Mouse (Mus musculus) hindbrain, embryonic 16.5 days (tissue): ENCODE results near the gene Ppm1n. TPM values are rescaled to one million over a fixed set of nuclear protein-coding genes. Genes with fewer than 3 reads are reported as not detected.

Experiments used
- ATAC-seq: fragments of 200-750 bp; cut with Nextera tagmentation; 2 replicates; pipeline ENCODE4 v1.8.0; 2017; ENCODE audit warnings: moderate TSS enrichment, moderate library complexity
- H3K27ac ChIP-seq: fragments of 300-500 bp; sonication (generic); 2 replicates; pipeline ENCODE4 v1.5.1; 2014; ENCODE audit warnings: low read depth, mild to moderate bottlenecking, control low read depth, low read length, moderate library complexity
- H3K27me3 ChIP-seq: fragments of 300-500 bp; sonication (generic); replicated peaks from 2 replicates; pipeline ENCODE4 v1.6.1; 2014; ENCODE audit warnings: low read length; ENCODE audit not compliant: control insufficient read depth, insufficient read depth
- H3K36me3 ChIP-seq: fragments of 300-500 bp; sonication (generic); 2 replicates; pipeline ENCODE4 v1.6.1; 2014; ENCODE audit warnings: mild to moderate bottlenecking, low read length, moderate library complexity, mixed read lengths; ENCODE audit not compliant: control insufficient read depth, insufficient read depth
- H3K4me1 ChIP-seq: fragments of 300-500 bp; sonication (generic); 2 replicates; pipeline ENCODE4 v1.6.1; 2014; ENCODE audit warnings: low read depth, low read length; ENCODE audit not compliant: control insufficient read depth, insufficient read depth
- H3K4me2 ChIP-seq: fragments of 300-500 bp; sonication (generic); 2 replicates; pipeline ENCODE4 v1.6.1; 2014; ENCODE audit warnings: mild to moderate bottlenecking, low read length, control low read depth, moderate library complexity
- H3K4me3 ChIP-seq: fragments of 300-500 bp; sonication (generic); 2 replicates; pipeline ENCODE4 v1.5.1; 2014; ENCODE audit warnings: mild to moderate bottlenecking, low read length, control low read depth, moderate library complexity
- H3K9ac ChIP-seq: fragments of 300-500 bp; sonication (generic); 2 replicates; pipeline ENCODE4 v1.6.1; 2014; ENCODE audit warnings: low read depth, mild to moderate bottlenecking, control low read depth, low read length, moderate library complexity
- H3K9me3 ChIP-seq: fragments of 300-500 bp; sonication (generic); 2 replicates; pipeline ENCODE4 v1.6.1; 2014; ENCODE audit warnings: mild to moderate bottlenecking, low read length, moderate library complexity; ENCODE audit not compliant: control insufficient read depth
- WGBS: fragments of 180-500 bp; shearing (Covaris S2); extraction: QIAGEN DNeasy Blood & Tissue Kit; methylation state at CpG from one replicate; pipeline ENCODE4 v1.1.7; 2014; 5-methylcytosine and 5-hydroxymethylcytosine counted together
- polyA plus RNA-seq: library from polyadenylated mRNA; unstranded; fragments of >200 nt; fragmentation: Nextera tagmentation; extraction: Ambion mirVana; gene quantifications from 2 replicates; pipeline ENCODE4 v1.2.1, GENCODE M21; 2015

Gene Ppm1n
- polyA plus RNA-seq, 1 experiment from 2014 or later, result 1.5 TPM

- H3K9ac ChIP-seq, result no peak overlapping the region; the same call in 1 of the 2 replicates
- WGBS, result under 1% methylated on average over 16 of the region's 16 CpGs
- peaks cover 34% of the 10 kb centered on the region for H3K4me1 ChIP-seq
- H3K9me3 ChIP-seq, result no peaks in the 10 kb centered on the region
- H3K36me3 ChIP-seq, result no peaks in the 10 kb centered on the region
- H3K4me3 ChIP-seq, result peak overlapping the region; percentile 16; the same call in 1 of the 2 replicates
- ATAC-seq, result no peak
- H3K4me2 ChIP-seq, result peak overlapping the region; percentile 63
- H3K27ac ChIP-seq, result no peak overlapping the region
- H3K27me3 ChIP-seq, result peaks cover 41% of the 10 kb centered on the region
Measured at GRCm38 (mm10) chr7:19303770-19304169, 23.9 kb upstream of the Ppm1n start.

DNA sequence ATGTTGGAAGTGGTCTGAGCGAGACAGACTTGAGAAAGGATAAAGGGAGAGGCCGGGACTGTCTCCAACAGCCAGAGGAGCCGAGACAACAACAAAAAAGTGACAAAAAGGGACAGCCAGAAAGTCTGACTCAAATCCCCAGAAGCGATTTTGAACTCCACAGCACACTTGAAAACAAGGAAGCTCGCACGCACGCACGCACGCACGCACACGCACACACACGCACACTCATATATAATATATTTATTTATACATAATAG is 23.1 kb upstream of the Ppm1n start:
- no peaks in the 10 kb centered on the region for H3K36me3 ChIP-seq
- no peak overlapping the region for H3K4me2 ChIP-seq
- 81% methylated on average over 12 of the region's 12 CpGs for WGBS
- no peak overlapping the region for H3K4me3 ChIP-seq
- peaks cover 30% of the 10 kb centered on the region for H3K4me1 ChIP-seq
- H3K9ac ChIP-seq, result no peak overlapping the region
- no peak for ATAC-seq
- peaks cover 41% of the 10 kb centered on the region for H3K27me3 ChIP-seq
- H3K9me3 ChIP-seq, result no peaks in the 10 kb centered on the region
- no peak overlapping the region for H3K27ac ChIP-seq

DNA sequence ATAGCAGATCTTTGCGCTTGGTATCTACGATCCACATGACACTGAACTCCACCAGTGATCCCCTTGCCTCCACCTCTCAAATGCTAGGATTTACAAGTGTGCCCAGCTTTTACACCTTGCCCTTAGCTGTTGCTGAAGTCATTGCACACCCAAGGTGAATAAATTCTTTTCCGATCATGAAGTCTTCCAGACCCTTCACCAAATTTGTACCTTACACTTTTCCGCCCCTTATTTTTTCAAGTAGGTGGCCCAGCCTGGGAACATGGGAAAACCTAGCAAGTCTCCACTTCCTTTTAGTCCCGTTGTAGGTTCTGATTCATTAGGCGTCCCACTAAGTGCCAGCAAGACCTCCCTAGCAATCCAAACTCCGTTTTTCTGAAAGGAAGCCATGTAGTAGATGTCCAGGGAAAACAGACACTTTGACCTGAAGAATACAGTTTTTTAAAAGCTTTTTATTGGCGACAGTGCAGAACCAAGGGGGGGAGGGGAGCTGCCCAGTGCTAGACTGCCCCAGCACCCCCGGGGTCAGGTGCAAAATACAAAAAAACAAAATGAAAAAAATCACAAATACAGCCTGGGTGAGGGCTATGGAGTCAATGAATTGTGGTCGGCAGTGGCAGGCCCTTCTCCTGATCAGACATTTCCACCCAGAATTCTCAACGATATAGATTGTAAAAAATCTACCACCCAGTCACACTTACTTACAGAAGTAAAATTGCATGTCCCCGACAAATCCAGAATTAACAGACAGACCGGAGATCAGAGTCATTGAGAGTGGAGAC is 22.6 kb upstream of the Ppm1n start:
- H3K9ac ChIP-seq, result peak overlapping the region; percentile 48
- H3K9me3 ChIP-seq, result no peaks in the 10 kb centered on the region
- peaks cover 25% of the 10 kb centered on the region for H3K4me1 ChIP-seq
- peak overlapping the region; percentile 66 for H3K4me2 ChIP-seq
- 55% methylated on average over 13 of the region's 13 CpGs for WGBS
- ATAC-seq, result no peak
- peaks cover 41% of the 10 kb centered on the region for H3K27me3 ChIP-seq
- no peak overlapping the region for H3K27ac ChIP-seq
- H3K4me3 ChIP-seq, result peak overlapping the region; percentile 45
- H3K36me3 ChIP-seq, result no peaks in the 10 kb centered on the region

DNA sequence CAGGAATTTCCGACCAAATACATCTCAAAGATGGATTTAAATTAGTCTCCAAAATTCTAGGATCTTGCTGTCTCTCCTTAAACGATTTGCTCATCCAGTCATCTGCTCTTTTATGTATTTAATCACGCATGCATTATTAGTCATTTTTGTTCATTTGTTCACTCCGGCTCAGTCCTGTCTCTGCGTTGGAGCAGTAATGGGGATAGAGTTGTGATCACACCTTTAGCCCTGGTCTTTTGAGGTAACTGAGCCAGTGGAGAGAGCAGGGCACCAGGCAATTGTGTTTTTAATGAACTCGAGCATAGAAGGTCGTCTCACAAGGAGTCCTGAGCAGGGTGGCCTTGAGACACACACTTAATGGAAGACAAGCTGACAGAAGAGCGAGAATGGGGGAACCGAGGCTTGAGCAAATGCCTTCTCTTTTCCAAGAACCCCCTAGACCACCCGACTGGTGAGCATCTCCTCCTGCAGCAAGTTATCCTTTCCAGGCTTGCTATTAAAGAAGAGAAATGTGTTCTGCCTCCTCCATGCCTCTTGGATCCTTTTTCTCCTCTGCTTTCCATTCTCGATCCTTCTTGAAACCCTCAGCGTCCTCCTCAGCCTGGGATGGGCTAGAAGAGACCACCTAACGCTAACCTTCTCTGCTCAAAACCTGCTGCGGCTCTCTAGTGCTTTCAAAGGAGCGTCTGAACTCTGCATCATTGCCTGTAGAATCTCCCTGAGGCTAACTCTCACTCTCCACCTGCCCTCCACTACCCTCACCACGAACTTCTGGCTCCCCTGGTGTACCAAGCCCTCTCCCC is 21.8 kb upstream of the Ppm1n start:
- no peaks in the 10 kb centered on the region for H3K36me3 ChIP-seq
- WGBS, result 11% methylated on average over 16 of the region's 16 CpGs
- ATAC-seq, result no peak
- H3K27me3 ChIP-seq, result peaks cover 33% of the 10 kb centered on the region
- peak overlapping the region; percentile 48 for H3K9ac ChIP-seq
- peak overlapping the region; percentile 66 for H3K4me2 ChIP-seq
- no peak overlapping the region for H3K27ac ChIP-seq
- no peaks in the 10 kb centered on the region for H3K9me3 ChIP-seq
- H3K4me3 ChIP-seq, result peak overlapping the region; percentile 45
- H3K4me1 ChIP-seq, result peaks cover 24% of the 10 kb centered on the region

- H3K36me3 ChIP-seq, result no peaks in the 10 kb centered on the region
- under 1% methylated on average over 29 of the region's 29 CpGs for WGBS
- peaks cover 24% of the 10 kb centered on the region for H3K4me1 ChIP-seq
- no peak overlapping the region for H3K27ac ChIP-seq
- H3K4me3 ChIP-seq, result peak overlapping the region; percentile 45
- no peaks in the 10 kb centered on the region for H3K9me3 ChIP-seq
- H3K9ac ChIP-seq, result peak overlapping the region; percentile 16; the same call in 1 of the 2 replicates
- H3K27me3 ChIP-seq, result peaks cover 24% of the 10 kb centered on the region
- peak; percentile 83 for ATAC-seq
- H3K4me2 ChIP-seq, result peak overlapping the region; percentile 66
Measured at GRCm38 (mm10) chr7:19300501-19301421, 20.9 kb upstream of the Ppm1n start.

GRCm38 (mm10) chr7:19299194-19299593 is 19.3 kb upstream of the Ppm1n start:
- Histone ChIP-seq H3K4me1 (peaks cover 14% of the 10 kb centered on the region), H3K36me3 (0 out of 2 replicates have a peak, but pooled peaks cover 5% of the 10 kb centered on the region), H3K9me3 (no peaks in the 10 kb centered on the region), H3K27me3 (peaks cover 13% of the 10 kb centered on the region), H3K4me2 (no peak overlapping the region), H3K4me3 (no peak overlapping the region), H3K9ac (no peak overlapping the region), H3K27ac (no peak overlapping the region)
- 24% methylated on average over 3 of the region's 3 CpGs for WGBS
- ATAC-seq, result no peak

- H3K36me3 ChIP-seq, result peaks cover 11% of the 10 kb centered on the region
- H3K4me1 ChIP-seq, result peaks cover 7% of the 10 kb centered on the region
- no peak overlapping the region for H3K4me2 ChIP-seq
- no peak overlapping the region for H3K4me3 ChIP-seq
- ATAC-seq, result no peak
- peaks cover under 1% of the 10 kb centered on the region; the same call in 1 of the 2 replicates for H3K27me3 ChIP-seq
- no peaks in the 10 kb centered on the region for H3K9me3 ChIP-seq
- H3K9ac ChIP-seq, result no peak overlapping the region
- 91% methylated on average over 5 of the region's 5 CpGs for WGBS
- no peak overlapping the region for H3K27ac ChIP-seq
Measured at GRCm38 (mm10) chr7:19297794-19298193, 17.9 kb upstream of the Ppm1n start.

DNA sequence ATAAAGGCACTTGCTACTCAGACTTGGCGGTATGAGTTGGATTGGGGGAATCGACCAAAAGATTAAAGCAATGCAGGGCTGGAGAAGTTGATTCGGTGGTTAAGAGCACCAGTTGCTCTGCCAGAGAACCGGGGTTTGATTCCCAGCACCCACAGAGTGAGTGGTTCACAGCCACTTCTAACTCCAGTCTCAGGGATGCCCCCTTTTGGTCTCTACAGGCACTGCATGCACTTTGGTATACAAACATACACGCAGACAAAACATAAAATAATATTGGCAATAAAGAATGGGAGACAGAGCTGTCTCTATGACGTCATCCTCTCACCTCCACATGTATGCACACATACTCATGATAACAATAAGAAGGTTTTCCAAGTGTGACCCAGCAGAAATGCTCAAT is 17.2 kb upstream of the Ppm1n start:
- no peak overlapping the region for H3K4me2 ChIP-seq
- no peak overlapping the region for H3K4me3 ChIP-seq
- H3K9me3 ChIP-seq, result no peaks in the 10 kb centered on the region
- 86% methylated on average over 6 of the region's 6 CpGs for WGBS
- ATAC-seq, result no peak
- H3K27ac ChIP-seq, result no peak overlapping the region
- no peaks in the 10 kb centered on the region for H3K27me3 ChIP-seq
- H3K9ac ChIP-seq, result no peak overlapping the region
- H3K36me3 ChIP-seq, result peaks cover 11% of the 10 kb centered on the region
- peaks cover 6% of the 10 kb centered on the region for H3K4me1 ChIP-seq
